Mouse (Mus musculus) liver, embryonic 16.5 days (tissue): Measurements from ENCODE around the gene Sap18. TPM values are rescaled to one million over a fixed set of nuclear protein-coding genes. Genes with fewer than 3 reads are reported as not detected.
"Not testable (repeated sequence)": the region's sequence is repeated elsewhere in the genome, so short reads cannot be mapped to it uniquely, and the experiment has no call there.

Experiments
- ATAC-seq: fragments of 200-750 bp; cut with Nextera tagmentation; 2 replicates; pipeline ENCODE4 v1.8.0; 2017; ENCODE audit warnings: low read depth, mild to moderate bottlenecking, moderate number of reproducible peaks, moderate library complexity
- H3K27ac ChIP-seq: fragments of 300-500 bp; sonication (generic); 2 replicates; pipeline ENCODE4 v1.5.1; 2014; ENCODE audit warnings: mild to moderate bottlenecking, low read length
- H3K27me3 ChIP-seq: fragments of 300-500 bp; sonication (generic); 2 replicates; pipeline ENCODE4 v1.6.1; 2014; ENCODE audit warnings: low read depth, low read length, mixed read lengths; ENCODE audit not compliant: control insufficient read depth, insufficient read depth
- H3K36me3 ChIP-seq: fragments of 300-500 bp; sonication (generic); 2 replicates; pipeline ENCODE4 v1.6.1; 2014; ENCODE audit warnings: mild to moderate bottlenecking; ENCODE audit not compliant: control insufficient read depth, insufficient read depth
- H3K4me1 ChIP-seq: fragments of 300-500 bp; sonication (generic); 2 replicates; pipeline ENCODE4 v1.6.1; 2014; ENCODE audit warnings: low read depth, low read length, mixed read lengths; ENCODE audit not compliant: control insufficient read depth
- H3K4me2 ChIP-seq: fragments of 300-500 bp; sonication (generic); 2 replicates; pipeline ENCODE4 v1.6.1; 2014; ENCODE audit warnings: low read depth, low read length, mixed read lengths
- H3K4me3 ChIP-seq: fragments of 300-500 bp; sonication (generic); 2 replicates; pipeline ENCODE4 v1.5.1; 2014; ENCODE audit warnings: low read depth, mild to moderate bottlenecking, low read length
- H3K9ac ChIP-seq: fragments of 300-500 bp; sonication (generic); 2 replicates; pipeline ENCODE4 v1.6.1; 2014; ENCODE audit warnings: low read depth, low read length
- H3K9me3 ChIP-seq: fragments of 300-500 bp; sonication (generic); replicated peaks from 2 replicates; pipeline ENCODE4 v1.6.1; 2016; ENCODE audit warnings: low read length; ENCODE audit not compliant: control insufficient read depth
- WGBS: fragments of 180-500 bp; shearing (Covaris S2); extraction: QIAGEN DNeasy Blood & Tissue Kit; methylation state at CpG from one replicate; pipeline ENCODE4 v1.1.7; 2014; ENCODE audit not compliant: insufficient replicate concordance; 5-methylcytosine and 5-hydroxymethylcytosine counted together
- microRNA-seq: library from miRNA; unstranded; fragments of <30 nt; microRNA quantifications from one replicate; pipeline ENCODE4, GENCODE M21; 2016
- polyA plus RNA-seq: library from polyadenylated mRNA; unstranded; fragments of >200 nt; fragmentation: Nextera tagmentation; extraction: Ambion mirVana; gene quantifications from 2 replicates; pipeline ENCODE4 v1.2.1, GENCODE M21; 2015

Sap18 gene
- polyA plus RNA-seq, 1 experiment from 2014 or later = 10.1 TPM

DNA sequence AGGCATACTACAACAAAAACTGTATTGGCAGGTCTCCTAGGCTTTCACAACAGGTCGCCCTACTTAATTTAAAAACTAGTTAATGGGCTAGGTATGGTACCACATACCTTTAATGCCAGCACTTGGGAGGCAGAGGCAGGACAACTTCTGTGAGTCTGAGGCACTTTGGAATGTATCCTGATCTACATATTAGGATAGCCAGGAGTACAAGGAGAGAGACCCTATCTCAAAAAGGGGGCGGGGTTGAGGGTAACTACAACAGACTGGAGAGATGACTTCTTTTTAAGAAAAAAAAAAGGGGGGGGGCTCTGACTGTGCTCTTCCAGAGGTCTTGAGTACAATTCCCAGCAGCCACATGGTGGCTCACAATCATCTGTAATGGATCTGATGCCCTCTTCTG is 50.7 kb downstream of the Sap18 start:
- no peak overlapping the region for H3K27ac ChIP-seq
- ATAC-seq = no peak
- no peak overlapping the region for H3K4me2 ChIP-seq
- H3K36me3 ChIP-seq = no peaks in the 10 kb centered on the region; the same call in 1 of the 2 replicates
- H3K4me1 ChIP-seq = peaks cover 8% of the 10 kb centered on the region
- no peaks in the 10 kb centered on the region for H3K9me3 ChIP-seq
- no peak overlapping the region for H3K4me3 ChIP-seq
- no peak overlapping the region for H3K9ac ChIP-seq
- no peaks in the 10 kb centered on the region for H3K27me3 ChIP-seq
- 84% methylated on average over 2 of the region's 2 CpGs for WGBS

GRCm38 (mm10) chr14:57850330-57850729 is 52.4 kb downstream of the Sap18 start:
- no peak overlapping the region for H3K4me3 ChIP-seq
- ATAC-seq = no peak
- WGBS = 53% methylated on average over 3 of the region's 3 CpGs
- no peak overlapping the region for H3K27ac ChIP-seq
- no peaks in the 10 kb centered on the region for H3K27me3 ChIP-seq
- no peak overlapping the region for H3K9ac ChIP-seq
- H3K4me1 ChIP-seq = no peaks in the 10 kb centered on the region
- H3K9me3 ChIP-seq = no peaks in the 10 kb centered on the region
- H3K4me2 ChIP-seq = no peak overlapping the region
- no peaks in the 10 kb centered on the region; the same call in 1 of the 2 replicates for H3K36me3 ChIP-seq

GRCm38 (mm10) chr14:57852961-57853360 is 55.0 kb downstream of the Sap18 start:
- no peaks in the 10 kb centered on the region for H3K9me3 ChIP-seq
- no peaks in the 10 kb centered on the region; the same call in 1 of the 2 replicates for H3K36me3 ChIP-seq
- no peaks in the 10 kb centered on the region for H3K27me3 ChIP-seq
- H3K27ac ChIP-seq = no peak overlapping the region
- H3K4me2 ChIP-seq = no peak overlapping the region
- no peak overlapping the region for H3K4me3 ChIP-seq
- ATAC-seq = no peak
- H3K9ac ChIP-seq = no peak overlapping the region
- 79% methylated on average over 2 of the region's 2 CpGs for WGBS
- no peaks in the 10 kb centered on the region for H3K4me1 ChIP-seq

DNA sequence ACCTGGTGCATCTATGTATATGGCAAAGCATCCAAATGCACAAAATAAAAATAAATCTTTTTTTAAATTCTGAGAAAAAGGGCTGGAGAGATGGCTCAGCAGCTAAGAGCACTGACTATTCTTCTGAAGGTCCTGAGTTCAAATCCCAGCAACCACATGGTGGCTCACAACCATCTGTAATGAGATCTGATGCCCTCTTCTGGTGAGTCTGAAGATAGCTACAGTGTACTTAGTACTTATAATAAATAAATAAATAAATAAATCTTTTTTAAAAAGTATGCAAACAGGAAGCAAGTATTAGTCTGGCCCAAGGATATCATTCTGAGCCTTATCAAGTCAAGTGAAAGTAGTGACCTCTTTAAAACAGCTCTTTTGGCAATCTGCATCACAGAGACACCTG is 58.1 kb downstream of the Sap18 start:
- H3K9ac ChIP-seq, H3K27me3 ChIP-seq, H3K27ac ChIP-seq, H3K4me3 ChIP-seq, H3K4me1 ChIP-seq, H3K36me3 ChIP-seq, H3K9me3 ChIP-seq, ATAC-seq, H3K4me2 ChIP-seq: not testable (repeated sequence)

Small RNAs within 50 kb of the gene (microRNA-seq; reads per million reads assigned to microRNA genes)
- not detected for gene Mir3077

Other genes starting within 250 kb of the Sap18 start
- gene Eef1akmt1, start 226.6 kb upstream of the Sap18 start, polyA plus RNA-seq = 23.9 and 26.4 TPM in 2 replicates
- gene Xpo4, start 132.8 kb upstream of the Sap18 start, polyA plus RNA-seq = 9.7 and 10.9 TPM in 2 replicates
- gene Gm49361, start 52.1 kb upstream of the Sap18 start, polyA plus RNA-seq = not detected in 2 replicates
- 5.2 and 6.1 TPM in 2 replicates for gene Lats2, start 39.8 kb upstream of the Sap18 start, polyA plus RNA-seq
- 16.6 and 19.1 TPM in 2 replicates for gene Ska3, start 28.0 kb downstream of the Sap18 start, polyA plus RNA-seq
- gene Mrpl57, start 28.1 kb downstream of the Sap18 start, polyA plus RNA-seq = 114 and 119 TPM in 2 replicates
- 12.5 and 12.7 TPM in 2 replicates for gene Zdhhc20, start 92.1 kb downstream of the Sap18 start, polyA plus RNA-seq
- 34.1 and 34.3 TPM in 2 replicates for gene Micu2, start 201.1 kb downstream of the Sap18 start, polyA plus RNA-seq